Mouse (Mus musculus): Measurements from ENCODE around the gene Ddn. TPM values are rescaled to one million over a fixed set of nuclear protein-coding genes. Genes with fewer than 3 reads are reported as not detected.
A peak's percentile ranks its signal among the peaks of the same experiment; 100 is the strongest.

The Ddn gene
- polyA plus RNA-seq, 1 experiment from 2014 or later: 1.2 TPM

DNA sequence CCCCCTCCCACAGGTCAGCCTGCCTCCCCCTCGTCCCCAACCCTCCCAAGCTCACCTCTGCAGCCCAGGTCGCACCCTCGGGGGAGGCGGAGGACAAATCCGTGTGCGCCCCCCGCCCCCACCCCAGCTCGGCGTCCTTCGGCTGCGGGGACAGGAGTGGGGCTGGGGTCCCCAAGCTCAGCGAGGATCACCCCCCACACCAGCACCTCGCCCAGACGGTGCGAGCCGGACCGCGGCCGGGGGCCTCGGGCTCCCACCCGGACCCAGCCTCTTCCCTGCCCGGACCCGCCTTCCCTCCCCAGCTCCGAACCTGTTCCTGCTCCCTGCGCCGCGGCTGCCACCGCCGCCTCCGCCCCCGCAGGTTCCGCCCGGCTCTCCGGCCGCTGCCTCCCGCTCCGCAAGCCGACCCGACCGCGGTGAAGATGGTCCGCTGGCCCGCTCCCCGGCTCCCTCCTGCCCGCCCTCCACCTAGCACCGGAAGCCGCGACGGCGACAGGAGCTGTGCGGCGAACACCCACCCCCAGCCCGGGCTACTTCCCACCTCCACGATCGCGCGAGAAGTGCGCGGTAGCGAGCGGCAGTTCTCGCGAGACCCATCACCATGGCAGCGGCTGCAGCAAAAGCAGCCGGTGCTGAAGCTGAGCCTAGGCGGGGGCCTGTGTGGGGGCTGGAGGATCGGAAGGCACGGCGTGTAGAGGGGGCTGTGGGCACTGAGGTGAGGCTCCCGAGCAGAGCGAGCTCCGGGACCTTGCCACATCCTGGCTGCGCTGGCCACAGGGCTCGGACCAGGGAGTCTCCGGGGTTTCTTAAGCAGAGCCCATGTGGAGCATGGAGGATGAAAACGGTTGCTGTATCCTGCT is 46.4 kb downstream of the Ddn start, which contains the start of gene Arf3:
Gene Arf3, minus strand, starts transcription at position 545 of the 860 bp plus-strand sequence.
- H3K9ac ChIP-seq (replicated peaks): peak within 1 kb of the TSS; percentile 99
- WGBS: under 1% methylated on average over 69 of the region's 76 CpGs
- peaks cover 24% of the 10 kb centered on the region for H3K36me3 ChIP-seq
- peak; percentile 96 for ATAC-seq
- peak within 1 kb of the TSS; percentile 97 for H3K4me3 ChIP-seq (replicated peaks)
- peak within 1 kb of the TSS; percentile 95 for H3K27ac ChIP-seq
- peaks cover 26% of the 10 kb centered on the region for H3K4me1 ChIP-seq (replicated peaks)
- peaks cover 29% of the 10 kb centered on the region for H3K27me3 ChIP-seq
- no peaks in the 10 kb centered on the region for H3K9me3 ChIP-seq
- H3K4me2 ChIP-seq (replicated peaks): peak within 1 kb of the TSS; percentile 68

DNA sequence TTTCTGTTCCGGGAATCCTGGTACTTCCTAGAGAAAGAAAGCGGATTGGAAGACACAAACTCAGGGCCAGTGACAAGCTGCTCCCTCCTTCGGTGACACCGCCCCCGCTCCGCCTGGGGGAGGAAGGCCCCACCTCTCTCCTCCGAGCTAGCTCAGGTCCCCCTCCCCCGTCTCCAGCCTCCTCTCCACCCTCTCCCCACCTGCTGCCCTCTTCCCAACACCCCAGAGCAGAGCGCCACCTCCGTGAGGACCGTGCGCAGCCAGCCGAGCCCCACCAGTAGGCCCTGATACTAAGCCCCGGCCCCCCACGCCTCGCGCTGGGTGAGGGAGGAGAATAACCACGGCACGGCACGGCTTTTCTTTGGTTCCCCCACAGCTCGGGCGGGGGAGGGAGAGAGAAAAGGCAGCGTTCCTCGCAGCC is 47.1 kb downstream of the Ddn start:
- under 1% methylated on average over 24 of the region's 24 CpGs for WGBS

DNA sequence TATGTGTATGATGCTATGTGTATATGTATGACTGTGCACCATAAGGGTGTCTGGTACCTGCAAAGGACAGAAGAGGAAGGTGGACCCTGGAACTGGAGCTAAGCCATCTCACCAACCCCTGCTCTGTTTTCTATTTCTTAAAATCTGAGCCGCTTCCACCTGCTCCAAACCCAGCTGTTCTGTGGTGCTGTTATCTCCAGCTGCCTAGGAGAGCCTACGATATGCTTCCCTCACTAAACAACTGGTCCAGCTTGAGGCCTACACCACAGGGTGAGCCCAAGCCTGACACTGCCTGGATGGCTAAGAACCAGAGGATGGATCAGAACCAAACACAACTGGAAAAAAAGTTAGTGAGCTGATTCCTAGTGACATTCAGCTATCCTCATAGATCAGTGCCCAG is 55.2 kb downstream of the Ddn start:
- Histone ChIP-seq H3K27me3 (no peaks in the 10 kb centered on the region), H3K4me2 (replicated peaks) (no peak overlapping the region), H3K9ac (replicated peaks) (no peak overlapping the region), H3K36me3 (peaks cover 12% of the 10 kb centered on the region), H3K9me3 (no peaks in the 10 kb centered on the region), H3K27ac (no peak overlapping the region), H3K4me3 (replicated peaks) (no peak overlapping the region), H3K4me1 (replicated peaks) (peaks cover 9% of the 10 kb centered on the region)
- no peak for ATAC-seq
- 95% methylated on average over 2 of the region's 2 CpGs for WGBS

More for the DNA sequence above, 47.1 kb downstream of the Ddn start:
- peak overlapping the region; percentile 97 for H3K4me3 ChIP-seq (replicated peaks)
- H3K4me1 ChIP-seq (replicated peaks): peaks cover 26% of the 10 kb centered on the region
- peaks cover 26% of the 10 kb centered on the region for H3K27me3 ChIP-seq
- peak overlapping the region; percentile 95 for H3K27ac ChIP-seq
- H3K9me3 ChIP-seq: no peaks in the 10 kb centered on the region
- H3K4me2 ChIP-seq (replicated peaks): peak overlapping the region; percentile 68
- peaks cover 25% of the 10 kb centered on the region for H3K36me3 ChIP-seq
- peak overlapping the region; percentile 99 for H3K9ac ChIP-seq (replicated peaks)
- ATAC-seq: peak; percentile 75

Other genes starting within 250 kb of the Ddn start
- 72.7 and 75.1 TPM in 2 replicates for gene Ccnt1, start 238.6 kb downstream of the Ddn start, polyA plus RNA-seq (2015; fragmentation: Nextera tagmentation; extraction: Ambion mirVana)
- gene 4930415O20Rik, start 238.5 kb downstream of the Ddn start, polyA plus RNA-seq (2015; fragmentation: Nextera tagmentation; extraction: Ambion mirVana): 0.67 TPM in 1 of 2 replicates, not detected in the other
- 10.6 and 13.0 TPM in 2 replicates for gene Adcy6, start 199.4 kb downstream of the Ddn start, polyA plus RNA-seq (2015; fragmentation: Nextera tagmentation; extraction: Ambion mirVana)
- gene Cacnb3, start 178.7 kb downstream of the Ddn start, polyA plus RNA-seq (2015; fragmentation: Nextera tagmentation; extraction: Ambion mirVana): 139 and 157 TPM in 2 replicates
- gene Ddx23, start 146.6 kb downstream of the Ddn start, polyA plus RNA-seq (2015; fragmentation: Nextera tagmentation; extraction: Ambion mirVana): 28.6 and 29.5 TPM in 2 replicates
- gene Rnd1, start 132.0 kb downstream of the Ddn start, polyA plus RNA-seq (2015; fragmentation: Nextera tagmentation; extraction: Ambion mirVana): 10.2 and 12.7 TPM in 2 replicates
- 2.6 and 3.2 TPM in 2 replicates for gene Ccdc65, start 101.3 kb downstream of the Ddn start, polyA plus RNA-seq (2015; fragmentation: Nextera tagmentation; extraction: Ambion mirVana)
- gene Fkbp11, start 81.3 kb downstream of the Ddn start, polyA plus RNA-seq (2015; fragmentation: Nextera tagmentation; extraction: Ambion mirVana): 3.5 and 4.1 TPM in 2 replicates
- 57.5 and 66.0 TPM in 2 replicates for gene Arf3, start 46.3 kb downstream of the Ddn start, polyA plus RNA-seq (2015; fragmentation: Nextera tagmentation; extraction: Ambion mirVana)
- gene Wnt10b, start 31.3 kb downstream of the Ddn start, polyA plus RNA-seq (2015; fragmentation: Nextera tagmentation; extraction: Ambion mirVana): 0.24 TPM in 1 of 2 replicates, not detected in the other
- 4.0 and 8.6 TPM in 2 replicates for gene Wnt1, start 19.6 kb downstream of the Ddn start, polyA plus RNA-seq (2015; fragmentation: Nextera tagmentation; extraction: Ambion mirVana)
- 83.3 and 89.9 TPM in 2 replicates for gene Prkag1, start 22.0 kb upstream of the Ddn start, polyA plus RNA-seq (2015; fragmentation: Nextera tagmentation; extraction: Ambion mirVana)
- 13.1 and 13.9 TPM in 2 replicates for gene Kmt2d, start 61.7 kb upstream of the Ddn start, polyA plus RNA-seq (2015; fragmentation: Nextera tagmentation; extraction: Ambion mirVana)
- 33.0 and 33.9 TPM in 2 replicates for gene Rhebl1, start 85.0 kb upstream of the Ddn start, polyA plus RNA-seq (2015; fragmentation: Nextera tagmentation; extraction: Ambion mirVana)
- gene Dhh, start 89.0 kb upstream of the Ddn start, polyA plus RNA-seq (2015; fragmentation: Nextera tagmentation; extraction: Ambion mirVana): 0.48 and 0.82 TPM in 2 replicates
- gene Lmbr1l, start 108.7 kb upstream of the Ddn start, polyA plus RNA-seq (2015; fragmentation: Nextera tagmentation; extraction: Ambion mirVana): 40.7 and 50.1 TPM in 2 replicates
- gene Tuba1b, start 125.1 kb upstream of the Ddn start, polyA plus RNA-seq (2015; fragmentation: Nextera tagmentation; extraction: Ambion mirVana): 1,161 and 1,231 TPM in 2 replicates
- gene Gm49450, start 144.1 kb upstream of the Ddn start, polyA plus RNA-seq (2015; fragmentation: Nextera tagmentation; extraction: Ambion mirVana): not detected in 2 replicates
- 15,883 and 15,999 TPM in 2 replicates for gene Tuba1a, start 144.2 kb upstream of the Ddn start, polyA plus RNA-seq (2015; fragmentation: Nextera tagmentation; extraction: Ambion mirVana)
- 37.3 and 41.4 TPM in 2 replicates for gene Tuba1c, start 220.4 kb upstream of the Ddn start, polyA plus RNA-seq (2015; fragmentation: Nextera tagmentation; extraction: Ambion mirVana)
- 7.5 and 8.2 TPM in 2 replicates for gene Prph, start 245.7 kb upstream of the Ddn start, polyA plus RNA-seq (2015; fragmentation: Nextera tagmentation; extraction: Ambion mirVana)